Mouse (Mus musculus) olfactory bulb, adult 2 months (tissue): ENCODE measurements at regions not wholly inside any gene's neighbourhood (a gene's known extent, or its start where the extent isn't known, plus 50 kb on each side); places are given as distances from the start of the nearest gene placed in this dataset.

Experiments
- H3K27ac ChIP-seq: fragments of 200-500 bp; 2 replicates; pipeline ENCODE4 v1.5.1; 2012; ENCODE audit warnings: low read depth, low read length; ENCODE audit not compliant: insufficient read depth
- H3K4me1 ChIP-seq: fragments of 200-500 bp; 2 replicates; pipeline ENCODE4 v1.6.1; 2012; ENCODE audit warnings: low read length; ENCODE audit not compliant: control insufficient read depth, insufficient read depth
- H3K4me3 ChIP-seq: fragments of 200-500 bp; 2 replicates; pipeline ENCODE4 v1.5.1; 2012; ENCODE audit warnings: mild to moderate bottlenecking, low read depth, low read length, moderate library complexity; ENCODE audit not compliant: insufficient read depth
- CTCF ChIP-seq: fragments of 200-500 bp; IDR thresholded peaks from 2 replicates; pipeline ENCODE4 v1.5.1; 2012; ENCODE audit warnings: low read depth, mild to moderate bottlenecking, low read length, moderate library complexity; ENCODE audit not compliant: insufficient read depth
- POLR2A ChIP-seq: fragments of 200-500 bp; IDR thresholded peaks from 2 replicates; pipeline ENCODE4 v1.6.1; 2012; ENCODE audit warnings: mild to moderate bottlenecking, low read depth, low read length, moderate library complexity; ENCODE audit not compliant: insufficient read depth
- WGBS: fragments of 180-500 bp; shearing (Covaris S2); methylation state at CpG from one replicate; pipeline ENCODE4 v1.1.7; 2018; 5-methylcytosine and 5-hydroxymethylcytosine counted together

GRCm38 (mm10) chr2:117524437-117524836 is 181.6 kb upstream of the Rasgrp1 start:
- Histone ChIP-seq H3K4me1 (no peaks in the 10 kb centered on the region), H3K4me3 (no peak overlapping the region), H3K27ac (no peak overlapping the region)
- WGBS = 82% methylated on average over 5 of the region's 5 CpGs
- TF ChIP-seq POLR2A (no peak), CTCF (no peak)

- WGBS = 81% methylated on average over 5 of the region's 5 CpGs
- no peak overlapping the region for H3K27ac ChIP-seq
- TF ChIP-seq CTCF = no peak
- TF ChIP-seq POLR2A = no peak
- H3K4me1 ChIP-seq = no peaks in the 10 kb centered on the region
- H3K4me3 ChIP-seq = no peak overlapping the region
Observed at GRCm38 (mm10) chr2:117538865-117539264, 196.1 kb upstream of the Rasgrp1 start.

GRCm38 (mm10) chr2:117539285-117539684 is 196.5 kb upstream of the Rasgrp1 start:
- H3K27ac ChIP-seq = no peak overlapping the region
- WGBS = 80% methylated on average over 3 of the region's 3 CpGs

GRCm38 (mm10) chr2:117541471-117541870 is 198.7 kb upstream of the Rasgrp1 start:
- TF ChIP-seq POLR2A (no peak), CTCF (no peak)
- 15% methylated on average over 6 of the region's 6 CpGs for WGBS

More at GRCm38 (mm10) chr2:117539285-117539684, 196.5 kb upstream of the Rasgrp1 start:
- Histone ChIP-seq H3K4me1 (no peaks in the 10 kb centered on the region), H3K4me3 (no peak overlapping the region)
- no peak for TF ChIP-seq CTCF
- no peak for TF ChIP-seq POLR2A

GRCm38 (mm10) chr2:117542298-117542697 is 199.5 kb upstream of the Rasgrp1 start:
- TF ChIP-seq POLR2A = no peak
- TF ChIP-seq CTCF = no peak
- no peaks in the 10 kb centered on the region for H3K4me1 ChIP-seq
- no peak overlapping the region for H3K27ac ChIP-seq
- no peak overlapping the region for H3K4me3 ChIP-seq
- WGBS = 87% methylated on average over 4 of the region's 4 CpGs

More at GRCm38 (mm10) chr2:117541471-117541870, 198.7 kb upstream of the Rasgrp1 start:
- H3K4me1 ChIP-seq = no peaks in the 10 kb centered on the region
- no peak overlapping the region for H3K4me3 ChIP-seq
- H3K27ac ChIP-seq = no peak overlapping the region

- Histone ChIP-seq H3K4me3 (no peak overlapping the region), H3K27ac (no peak overlapping the region), H3K4me1 (no peaks in the 10 kb centered on the region)
- WGBS = 74% methylated on average over 7 of the region's 7 CpGs
- no peak for TF ChIP-seq CTCF
Observed at GRCm38 (mm10) chr2:117543301-117543782, 200.5 kb upstream of the Rasgrp1 start.

GRCm38 (mm10) chr2:117548273-117548672 is 205.5 kb upstream of the Rasgrp1 start:
- TF ChIP-seq CTCF = no peak
- no peak for TF ChIP-seq POLR2A
- Histone ChIP-seq H3K4me1 (no peaks in the 10 kb centered on the region), H3K4me3 (no peak overlapping the region), H3K27ac (no peak overlapping the region)
- 79% methylated on average over 4 of the region's 4 CpGs for WGBS

GRCm38 (mm10) chr2:117556301-117556700 is 213.5 kb upstream of the Rasgrp1 start:
- 79% methylated on average over 2 of the region's 2 CpGs for WGBS
- H3K4me3 ChIP-seq = no peak overlapping the region
- TF ChIP-seq CTCF = no peak
- TF ChIP-seq POLR2A = no peak
- H3K27ac ChIP-seq = no peak overlapping the region
- H3K4me1 ChIP-seq = no peaks in the 10 kb centered on the region

- Histone ChIP-seq H3K4me1 (no peaks in the 10 kb centered on the region), H3K27ac (no peak overlapping the region), H3K4me3 (no peak overlapping the region)
- WGBS = 79% methylated on average over 7 of the region's 7 CpGs
- TF ChIP-seq CTCF = no peak
Observed at GRCm38 (mm10) chr2:117570987-117571386, 228.2 kb upstream of the Rasgrp1 start.

GRCm38 (mm10) chr2:117587381-117587780 is 244.6 kb upstream of the Rasgrp1 start:
- Histone ChIP-seq H3K4me3 (no peak overlapping the region), H3K4me1 (no peaks in the 10 kb centered on the region), H3K27ac (no peak overlapping the region)
- TF ChIP-seq POLR2A (no peak), CTCF (no peak)
- WGBS = 73% methylated on average over 3 of the region's 3 CpGs
